ENCODE assay signal across 10 mouse cellular contexts in the genomic region with DNA sequence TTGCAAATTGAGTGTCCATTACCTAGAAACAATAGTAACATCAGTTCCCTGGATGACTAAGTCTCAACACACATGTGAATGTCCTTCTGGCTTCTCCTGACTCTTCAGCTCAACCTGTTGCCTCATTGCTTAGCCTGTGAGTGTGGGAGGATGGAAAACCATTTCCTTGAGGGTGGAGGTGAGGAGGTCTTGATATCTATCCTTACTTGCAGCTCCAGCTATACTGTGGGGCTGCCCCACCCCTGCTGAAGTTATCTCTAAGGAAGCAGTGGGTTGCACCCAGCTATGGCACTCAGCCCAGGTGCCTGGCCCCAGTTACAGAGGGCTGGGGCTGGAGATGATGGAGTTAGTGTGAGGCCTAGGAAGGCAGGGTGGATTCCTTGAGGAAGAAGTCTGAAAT. TPM values are rescaled to one million over a fixed set of nuclear protein-coding genes. Genes with fewer than 3 reads are reported as not detected.
A peak's percentile ranks its signal among the peaks of the same experiment; 100 is the strongest.
DNase-seq lines count a peak whose midpoint lies in the region; ATAC-seq and TF ChIP-seq lines count a peak whose summit lies in the region.
"Had no signal": no experiment of that assay in that cellular context is flagged by ENCODE, and none has a peak within 500 bp of the region (broad histone marks: within the 10 kb centered on the region; RNA-seq: fewer than 3 reads in every experiment).

No protein-coding gene starts in this region.

- no peak overlapping the region for H3K27ac ChIP-seq in heart, embryonic 15.5 days

- DNase-seq in heart, adult 8-10 months (ENCODE audit: low spot score) = no peak
- peak; percentile 14 for DNase-seq in G1E (ENCODE audit: low spot score)
- DNase-seq in layer of hippocampus, postnatal 14 days (ENCODE audit: low spot score in 2 of 2) = no peak
- no peak for DNase-seq in T-cell, adult 2 months (ENCODE audit: low spot score)
- no peak for DNase-seq in frontal cortex, postnatal 10 days (ENCODE audit: low spot score in 2 of 2)
- DNase-seq: gastrocnemius, postnatal 36 days had no signal

- peak overlapping the region; percentile 61; the same call in 1 of the 2 replicates for H3K4me3 ChIP-seq in heart, embryonic 15.5 days
- H3K4me3 ChIP-seq in G1E (ENCODE audit: low read depth, low read length) = no peak overlapping the region

- H3K4me1 ChIP-seq in heart, embryonic 15.5 days (replicated peaks) = peaks cover 45% of the 10 kb centered on the region
- peaks cover 8% of the 10 kb centered on the region for H3K4me1 ChIP-seq in G1E (ENCODE audit: insufficient read depth, low read depth, low read length)

- H3K36me3 ChIP-seq in heart, embryonic 15.5 days = no peaks in the 10 kb centered on the region
- H3K36me3 ChIP-seq in G1E (replicated peaks) = no peaks in the 10 kb centered on the region

- no peaks in the 10 kb centered on the region for H3K9me3 ChIP-seq in heart, embryonic 15.5 days (replicated peaks)
- H3K9me3 ChIP-seq in G1E (replicated peaks) = no peaks in the 10 kb centered on the region

- no peak overlapping the region for H3K9ac ChIP-seq in heart, embryonic 15.5 days

- no peak for TF ChIP-seq CTCF in G1E (IDR thresholded peaks at IDR 0.05; ENCODE audit: low read depth, low read length)

- ATAC-seq in heart, embryonic 15.5 days (replicated peaks; ENCODE audit: insufficient number of reproducible peaks, insufficient read depth, low FRiP score, low read depth) = no peak
- ATAC-seq in G1E (ENCODE audit: extremely low read depth, insufficient number of reproducible peaks, low FRiP score, poor library complexity, severe bottlenecking) = no peak
- peak; percentile 74 for ATAC-seq in erythroblast, adult 5-6 weeks (replicated peaks; ENCODE audit: low FRiP score, poor library complexity, severe bottlenecking)
- peak; percentile 88 for ATAC-seq in megakaryocyte-erythroid progenitor cell, adult 5-6 weeks (replicated peaks; ENCODE audit: low FRiP score, low TSS enrichment, poor library complexity, severe bottlenecking)

- H3K27me3 ChIP-seq in heart, embryonic 15.5 days = no peaks in the 10 kb centered on the region
- peaks cover 62% of the 10 kb centered on the region for H3K27me3 ChIP-seq in G1E (ENCODE audit: insufficient read depth, low read length)

- H3K4me2 ChIP-seq in heart, embryonic 15.5 days = peak overlapping the region; percentile 86

RNA-seq across cellular contexts. Expression of a gene that starts 3.3 kb away (rescaled TPM):
- polyA plus RNA-seq in heart, embryonic 15.5 days (2015; fragmentation: Nextera tagmentation; extraction: Ambion mirVana) = 8.6 and 11.5 TPM in 2 replicates
- total RNA-seq in heart, adult 8-10 months (2022) = 1 to 10 TPM; 1.6 to 2.8 (median 2.2) TPM
- total RNA-seq in G1E (2014; fragmentation: Nextera tagmentation) = 0.29 and 62.5 TPM in 2 replicates
- 0.05 and 0.12 TPM in 2 replicates for total RNA-seq in G1E (2017)
- polyA plus RNA-seq in G1E (2012) = 0.03 TPM in 1 of 2 replicates, not detected in the other
- 756 and 864 TPM in 2 replicates for total RNA-seq in erythroblast, adult 5-6 weeks (2015; ENCODE audit: low replicate concordance)
- 516 and 701 TPM in 2 replicates for total RNA-seq in erythroblast, adult 5-6 weeks (2017; ENCODE audit: low replicate concordance)
- 96.3 and 117 TPM in 2 replicates for total RNA-seq in megakaryocyte-erythroid progenitor cell, adult 5-6 weeks (2014; fragmentation: Nextera tagmentation)
- total RNA-seq in megakaryocyte-erythroid progenitor cell, adult 5-6 weeks (2017) = 40.1 and 70.3 TPM in 2 replicates
- total RNA-seq in layer of hippocampus, postnatal 14 days (2021) = under 1 TPM; 0.33 to 0.37 TPM

RNA-seq across cellular contexts. Expression of a gene that starts 15.1 kb away (rescaled TPM):
- polyA plus RNA-seq in heart, embryonic 15.5 days (2015; fragmentation: Nextera tagmentation; extraction: Ambion mirVana) = 76.6 TPM in 2 replicates
- 100 to 1,000 TPM; 119 to 134 (median 122) TPM for total RNA-seq in heart, adult 8-10 months (2022)
- total RNA-seq in G1E (2014; fragmentation: Nextera tagmentation) = 13.5 and 21.0 TPM in 2 replicates
- 51.5 and 54.9 TPM in 2 replicates for total RNA-seq in G1E (2017)
- polyA plus RNA-seq in G1E (2012) = 13.3 and 19.5 TPM in 2 replicates
- total RNA-seq in erythroblast, adult 5-6 weeks (2015; ENCODE audit: low replicate concordance) = 28.6 and 43.9 TPM in 2 replicates
- 5.2 and 22.2 TPM in 2 replicates for total RNA-seq in erythroblast, adult 5-6 weeks (2017; ENCODE audit: low replicate concordance)
- total RNA-seq in megakaryocyte-erythroid progenitor cell, adult 5-6 weeks (2014; fragmentation: Nextera tagmentation) = 91.6 and 94.6 TPM in 2 replicates
- total RNA-seq in megakaryocyte-erythroid progenitor cell, adult 5-6 weeks (2017) = 48.9 and 88.0 TPM in 2 replicates
- 10 to 100 TPM; 59.1 to 59.8 TPM for total RNA-seq in layer of hippocampus, postnatal 14 days (2021)

RNA-seq across cellular contexts. Expression of a gene that starts 19.5 kb away (rescaled TPM):
- 0.25 and 0.38 TPM in 2 replicates for polyA plus RNA-seq in heart, embryonic 15.5 days (2015; fragmentation: Nextera tagmentation; extraction: Ambion mirVana)
- under 1 TPM in 2 of 4 experiments, not detected in 2; 0.14 to 0.16 TPM for total RNA-seq in heart, adult 8-10 months (2022)
- not detected in 2 replicates for total RNA-seq in G1E (2014; fragmentation: Nextera tagmentation)
- not detected in 2 replicates for total RNA-seq in G1E (2017)
- polyA plus RNA-seq in G1E (2012) = not detected in 2 replicates
- total RNA-seq in erythroblast, adult 5-6 weeks (2015; ENCODE audit: low replicate concordance) = not detected in 2 replicates
- total RNA-seq in erythroblast, adult 5-6 weeks (2017; ENCODE audit: low replicate concordance) = 2.0 TPM in 1 of 2 replicates, not detected in the other
- not detected in 2 replicates for total RNA-seq in megakaryocyte-erythroid progenitor cell, adult 5-6 weeks (2014; fragmentation: Nextera tagmentation)
- not detected in 2 replicates for total RNA-seq in megakaryocyte-erythroid progenitor cell, adult 5-6 weeks (2017)
- total RNA-seq in layer of hippocampus, postnatal 14 days (2021) = not detected
- total RNA-seq: left cerebral cortex, postnatal 14 days had no signal

RNA-seq across cellular contexts. Expression of a gene that starts 43.3 kb away (rescaled TPM):
- polyA plus RNA-seq in heart, embryonic 15.5 days (2015; fragmentation: Nextera tagmentation; extraction: Ambion mirVana) = 128 and 145 TPM in 2 replicates
- 10 to 100 TPM; 11.8 to 37.6 (median 13.6) TPM for total RNA-seq in heart, adult 8-10 months (2022)
- total RNA-seq in G1E (2014; fragmentation: Nextera tagmentation) = 37.2 and 74.5 TPM in 2 replicates
- 20.2 and 22.5 TPM in 2 replicates for total RNA-seq in G1E (2017)
- polyA plus RNA-seq in G1E (2012) = 1.2 and 2.5 TPM in 2 replicates
- total RNA-seq in erythroblast, adult 5-6 weeks (2015; ENCODE audit: low replicate concordance) = 974 and 1,000 TPM in 2 replicates
- 826 and 843 TPM in 2 replicates for total RNA-seq in erythroblast, adult 5-6 weeks (2017; ENCODE audit: low replicate concordance)
- total RNA-seq in megakaryocyte-erythroid progenitor cell, adult 5-6 weeks (2014; fragmentation: Nextera tagmentation) = 37.2 and 56.9 TPM in 2 replicates
- total RNA-seq in megakaryocyte-erythroid progenitor cell, adult 5-6 weeks (2017) = 35.3 and 56.3 TPM in 2 replicates
- total RNA-seq in layer of hippocampus, postnatal 14 days (2021) = 1 to 10 TPM; 4.1 to 4.5 TPM

RNA-seq across cellular contexts. Expression of a gene that starts 44.6 kb away (rescaled TPM):
- polyA plus RNA-seq in heart, embryonic 15.5 days (2015; fragmentation: Nextera tagmentation; extraction: Ambion mirVana) = 1.9 and 2.1 TPM in 2 replicates
- 1 to 10 TPM; 1.6 to 3.9 (median 2.3) TPM for total RNA-seq in heart, adult 8-10 months (2022)
- not detected in 2 replicates for total RNA-seq in G1E (2014; fragmentation: Nextera tagmentation)
- not detected in 2 replicates for total RNA-seq in G1E (2017)
- not detected in 2 replicates for polyA plus RNA-seq in G1E (2012)
- not detected in 2 replicates for total RNA-seq in erythroblast, adult 5-6 weeks (2015; ENCODE audit: low replicate concordance)
- not detected in 2 replicates for total RNA-seq in erythroblast, adult 5-6 weeks (2017; ENCODE audit: low replicate concordance)
- not detected in 2 replicates for total RNA-seq in megakaryocyte-erythroid progenitor cell, adult 5-6 weeks (2014; fragmentation: Nextera tagmentation)
- not detected in 2 replicates for total RNA-seq in megakaryocyte-erythroid progenitor cell, adult 5-6 weeks (2017)
- total RNA-seq in layer of hippocampus, postnatal 14 days (2021) = 10 to 100 TPM; 92.5 to 99.2 TPM

Comparison
In these comparisons a context has a peak if more than half of its experiments do, and no peak if none do; other contexts are left out.
1. ATAC-seq: peak in erythroblast, adult 5-6 weeks (single experiment) and megakaryocyte-erythroid progenitor cell, adult 5-6 weeks (single experiment); none in heart, embryonic 15.5 days (single experiment) and G1E (single experiment).
2. RNA of a gene that starts 3.3 kb away (total RNA-seq): 516 to 864 TPM in erythroblast, adult 5-6 weeks; 40.1 to 117 TPM in megakaryocyte-erythroid progenitor cell, adult 5-6 weeks, 0.05 to 62.5 TPM in G1E, 1.6 to 2.8 TPM in heart, adult 8-10 months and 0.33 to 0.37 TPM in layer of hippocampus, postnatal 14 days; every median in the first group is over 4 times any median in the second.